In genomic region chr4:62624679-62625450, GRCm38 (mm10) we compare ENCODE assay signal across 10 mouse cellular contexts.
A peak's percentile ranks its signal among the peaks of the same experiment; 100 is the strongest.
DNase-seq lines count a peak whose midpoint lies in the region; ATAC-seq and TF ChIP-seq lines count a peak whose summit lies in the region.
"Had no signal": no experiment of that assay in that cellular context is flagged by ENCODE, and none has a peak within 500 bp of the region (broad histone marks: within the 10 kb centered on the region; RNA-seq: fewer than 3 reads in every experiment).

No protein-coding gene starts in this region.

- H3K27me3 ChIP-seq in kidney, embryonic 16.5 days (ENCODE audit: insufficient read depth, low read length) = no peaks in the 10 kb centered on the region
- no peaks in the 10 kb centered on the region for H3K27me3 ChIP-seq in embryonic facial prominence, embryonic 14.5 days (replicated peaks; ENCODE audit: control insufficient read depth, insufficient read depth, low read length)
- no peaks in the 10 kb centered on the region for H3K27me3 ChIP-seq in hindbrain, embryonic 10.5 days (ENCODE audit: insufficient read depth, poor library complexity, severe bottlenecking)

- ATAC-seq in kidney, embryonic 16.5 days (ENCODE audit: low FRiP score, low TSS enrichment) = no peak
- peak; percentile 85 for ATAC-seq in embryonic facial prominence, embryonic 14.5 days (ENCODE audit: low read depth)

- no peak overlapping the region for H3K4me2 ChIP-seq in kidney, embryonic 16.5 days (replicated peaks; ENCODE audit: low read depth, low read length)
- H3K4me2 ChIP-seq in embryonic facial prominence, embryonic 14.5 days (ENCODE audit: low read depth, low read length) = peak overlapping the region; percentile 21

- peak overlapping the region; percentile 11; the same call in 1 of the 2 replicates for H3K27ac ChIP-seq in kidney, embryonic 16.5 days (ENCODE audit: low read length)
- peak overlapping the region; percentile 93 for H3K27ac ChIP-seq in embryonic facial prominence, embryonic 14.5 days (replicated peaks; ENCODE audit: low read depth, low read length)
- peak overlapping the region; percentile 88 for H3K27ac ChIP-seq in hindbrain, embryonic 10.5 days
- no peak overlapping the region; the same call in 1 of the 2 replicates for H3K27ac ChIP-seq in left cerebral cortex, adult 2 months

- intact Hi-C loops in left cerebral cortex, adult 2 months (cut with DNase I) = no loop called here

- no peak for TF ChIP-seq CTCF in left cerebral cortex, adult 2 months (IDR thresholded peaks at IDR 0.05)

- H3K36me3 ChIP-seq in kidney, embryonic 16.5 days (ENCODE audit: insufficient read depth, low read length) = no peaks in the 10 kb centered on the region
- H3K36me3 ChIP-seq in embryonic facial prominence, embryonic 14.5 days (ENCODE audit: control insufficient read depth, insufficient read depth, low read length) = no peaks in the 10 kb centered on the region
- H3K36me3 ChIP-seq in hindbrain, embryonic 10.5 days = peaks cover 9% of the 10 kb centered on the region; the same call in 1 of the 2 replicates

- H3K9ac ChIP-seq in kidney, embryonic 16.5 days (replicated peaks; ENCODE audit: low read length) = no peak overlapping the region
- H3K9ac ChIP-seq in embryonic facial prominence, embryonic 14.5 days (ENCODE audit: low read depth, low read length) = 0 out of 2 replicates have a peak overlapping the region, but pooled peaks have one; percentile 32

- no peaks in the 10 kb centered on the region for H3K9me3 ChIP-seq in kidney, embryonic 16.5 days (ENCODE audit: low read length)
- H3K9me3 ChIP-seq in embryonic facial prominence, embryonic 14.5 days (ENCODE audit: control insufficient read depth, low read length) = no peaks in the 10 kb centered on the region
- no peaks in the 10 kb centered on the region for H3K9me3 ChIP-seq in hindbrain, embryonic 10.5 days

- H3K4me1 ChIP-seq in kidney, embryonic 16.5 days (ENCODE audit: insufficient read depth, low read length) = peaks cover 57% of the 10 kb centered on the region
- peaks cover 48% of the 10 kb centered on the region for H3K4me1 ChIP-seq in embryonic facial prominence, embryonic 14.5 days (ENCODE audit: control insufficient read depth, insufficient read depth, low read length)
- H3K4me1 ChIP-seq in hindbrain, embryonic 10.5 days (replicated peaks) = peaks cover 88% of the 10 kb centered on the region

- 43% methylated on average over 15 of the region's 15 CpGs for WGBS in kidney, embryonic 16.5 days
- 20% methylated on average over 13 of the region's 15 CpGs for WGBS in embryonic facial prominence, embryonic 14.5 days
- WGBS in hindbrain, embryonic 10.5 days = 28% methylated on average over 15 of the region's 15 CpGs

- no peak for DNase-seq in kidney, postnatal 25 days
- peak; percentile 92 for DNase-seq in embryonic facial prominence, embryonic 14.5 days (ENCODE audit: low spot score)
- peak; percentile 71 for DNase-seq in hindbrain, embryonic 10.5 days (ENCODE audit: low spot score)
- peak; percentile 54 for DNase-seq in neural tube, embryonic 10.5 days (ENCODE audit: extremely low spot score, low spot score)
- DNase-seq in left cerebral cortex, adult 2 months (ENCODE audit: extremely low spot score in 1 of 2, low spot score in 2 of 2) = no peak
- DNase-seq in adrenal gland, postnatal 25 days = no peak
- no peak for DNase-seq in adrenal gland, adult 18-20 months (ENCODE audit: low spot score in 2 of 2)
- DNase-seq: cerebellum, adult 9-10 months; kidney, postnatal 14 days had no signal

- H3K4me3 ChIP-seq in kidney, embryonic 16.5 days (ENCODE audit: low read length) = no peak overlapping the region
- no peak overlapping the region for H3K4me3 ChIP-seq in embryonic facial prominence, embryonic 14.5 days (ENCODE audit: low read depth, low read length)
- 0 out of 2 replicates have a peak overlapping the region, but pooled peaks have one; percentile 11 for H3K4me3 ChIP-seq in hindbrain, embryonic 10.5 days
- H3K4me3 ChIP-seq in left cerebral cortex, adult 2 months = no peak overlapping the region

Comparison
In these comparisons a context has a peak if more than half of its experiments do, and no peak if none do; other contexts are left out.
1. DNase-seq: peak in embryonic facial prominence, embryonic 14.5 days (single experiment), hindbrain, embryonic 10.5 days (single experiment) and neural tube, embryonic 10.5 days (single experiment); none in kidney, postnatal 25 days (0 of 2), left cerebral cortex, adult 2 months (0 of 2), adrenal gland, postnatal 25 days (single experiment) and adrenal gland, adult 18-20 months (0 of 2).